Mouse (Mus musculus) adrenal gland, adult (tissue): ENCODE measurements at regions not wholly inside any gene's neighbourhood (a gene's known extent, or its start where the extent isn't known, plus 50 kb on each side); places are given as distances from the start of the nearest gene placed in this dataset.

Source experiments
- DNase-seq, 2 experiments: peaks; one replicate each; pipeline ENCODE4 v3.0.0; 2022 to 2023; ENCODE audit warnings: low spot score in 1 of 2; ENCODE audit not compliant: inconsistent age in 2 of 2

GRCm38 (mm10) chr11:35065959-35066414 is 55.0 kb upstream of the Slit3 start:
- DNase-seq = no peak

GRCm38 (mm10) chr11:35057791-35058190 is 63.2 kb upstream of the Slit3 start:
- DNase-seq = no peak

DNA sequence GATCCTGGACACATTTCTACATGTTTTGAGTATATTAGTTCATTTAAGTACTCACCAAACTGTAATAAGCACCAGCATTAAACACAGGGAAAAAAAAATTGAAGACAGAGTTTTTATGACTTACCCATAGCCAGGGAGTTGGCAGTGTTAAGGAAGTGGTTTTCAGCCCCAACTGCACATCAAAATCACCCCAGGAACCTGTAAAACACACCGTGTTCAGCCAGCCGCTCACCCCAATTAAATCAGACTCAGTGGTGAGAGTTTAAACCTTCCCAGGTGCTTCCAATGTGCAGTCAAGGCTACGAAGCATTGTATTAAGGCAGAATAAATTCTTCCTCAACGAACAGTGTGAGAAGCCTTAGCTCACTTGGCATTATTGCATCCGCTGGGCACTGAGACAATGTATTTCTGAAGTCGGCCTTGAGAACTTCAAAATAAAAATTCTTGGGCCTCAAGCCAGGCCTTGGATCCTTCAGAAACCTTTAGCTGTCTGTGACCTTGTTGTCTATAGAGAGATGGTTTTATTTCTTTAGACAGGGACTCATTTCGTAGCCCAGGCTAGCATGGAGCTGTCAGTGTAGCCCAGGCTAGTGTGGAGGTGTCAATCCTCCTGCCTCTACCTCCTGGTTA is 65.4 kb upstream of the Slit3 start:
- DNase-seq = peak; percentile 66 to 90

- DNase-seq = peak in 1 of 2 experiments; percentile 52
Measured at GRCm38 (mm10) chr11:35053613-35053950, 67.4 kb upstream of the Slit3 start.

DNA sequence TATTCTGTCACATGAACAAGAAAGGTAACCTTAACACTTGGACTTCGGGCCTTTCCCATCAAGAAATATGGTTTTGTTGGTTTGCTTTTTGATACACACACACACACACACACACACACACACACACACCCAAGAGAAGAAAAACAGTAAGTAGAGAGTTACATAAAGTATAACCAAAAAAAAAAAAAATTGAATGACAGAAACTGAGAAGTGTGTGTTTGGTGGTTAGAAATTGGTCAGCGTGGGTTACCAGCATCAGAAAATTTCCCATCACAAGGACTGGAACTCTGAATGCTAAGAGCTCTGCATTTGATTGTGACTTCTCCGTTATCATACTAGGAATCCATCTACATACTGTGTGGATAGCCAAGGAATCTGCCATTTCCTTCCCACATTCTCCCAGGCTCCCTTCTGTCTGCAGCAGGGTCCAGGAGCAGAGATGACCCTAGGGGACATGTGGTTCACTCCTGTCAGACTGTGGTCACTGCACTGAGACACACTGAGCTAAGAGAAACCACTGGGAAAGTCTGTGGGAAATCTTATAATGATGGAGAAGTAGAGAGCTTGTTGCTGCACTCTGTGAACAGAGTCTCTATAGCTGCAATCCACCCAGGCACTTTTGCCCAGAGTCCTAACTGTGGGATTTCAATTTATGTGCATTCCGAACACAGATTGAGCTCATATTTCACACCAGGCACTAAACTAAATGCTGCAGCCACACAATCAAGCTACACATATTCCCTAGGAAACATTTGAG is 68.0 kb upstream of the Slit3 start:
- DNase-seq = no peak

DNA sequence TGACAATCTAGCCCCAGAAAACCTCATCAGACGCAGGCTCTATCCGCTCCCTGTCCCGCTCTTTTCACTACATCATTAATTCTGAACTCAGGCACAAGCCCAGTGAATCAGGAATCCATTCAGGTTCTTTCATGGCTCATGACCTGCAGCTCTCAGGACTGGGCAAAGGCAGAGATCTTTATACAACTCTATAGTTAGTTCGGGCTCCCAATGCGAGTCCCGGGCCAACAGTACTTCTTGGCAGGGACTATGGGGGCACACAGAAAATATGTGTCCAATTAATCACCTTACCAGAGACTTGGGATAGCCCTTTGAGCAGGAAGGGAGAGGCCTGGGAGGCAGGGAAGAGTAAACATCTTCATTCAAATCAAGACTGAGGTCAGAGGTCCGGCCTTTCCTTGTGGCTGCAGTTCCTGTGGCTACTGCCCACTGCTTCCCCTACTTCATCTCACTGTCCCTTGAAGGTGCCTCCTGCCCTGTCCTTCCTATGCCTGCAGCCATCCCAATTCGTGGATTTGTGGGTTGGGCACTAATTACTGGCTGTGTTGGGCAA is 71.3 kb upstream of the Slit3 start:
- peak in 1 of 2 experiments; percentile 42 for DNase-seq

DNA sequence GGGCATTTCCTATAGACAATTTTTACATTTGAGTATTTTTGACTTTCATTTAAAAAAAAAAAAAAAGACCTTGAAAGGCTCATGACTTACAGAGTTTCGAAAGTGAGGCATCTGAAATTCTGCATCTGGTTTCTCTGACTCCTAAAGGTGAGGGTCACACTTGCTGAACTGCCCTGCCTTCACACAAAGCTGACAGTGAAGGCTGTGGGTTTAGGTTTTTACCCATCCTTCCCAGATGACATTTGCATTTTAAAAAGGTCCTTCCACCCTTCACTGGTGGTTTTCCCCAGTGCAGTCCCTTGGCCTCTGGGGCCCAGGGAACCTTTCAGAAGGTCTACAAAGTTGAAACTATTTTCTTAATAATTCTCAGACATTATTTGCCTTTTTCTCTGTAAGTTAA is 76.4 kb upstream of the Slit3 start:
- peak in 1 of 2 experiments; percentile 49 for DNase-seq

DNA sequence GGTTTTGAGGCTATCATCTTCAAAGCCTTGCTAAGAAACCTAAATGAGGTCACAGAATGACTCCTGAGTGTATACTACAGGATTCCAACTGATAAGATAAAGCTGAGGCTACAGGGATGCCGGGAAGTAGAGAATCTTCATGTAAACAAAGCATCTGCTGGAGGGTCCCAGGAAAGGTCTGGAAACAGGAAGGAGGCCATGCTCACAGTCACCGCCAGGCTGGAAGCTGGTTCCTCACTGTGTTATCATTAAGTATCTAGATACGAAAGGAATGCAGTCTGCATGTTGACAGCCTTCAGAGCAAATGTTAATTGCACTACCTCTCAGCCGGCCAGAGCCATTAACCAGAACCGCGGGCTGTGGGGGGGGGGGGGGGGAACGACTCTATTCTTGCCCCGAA is 96.6 kb upstream of the Slit3 start:
- no peak for DNase-seq

- no peak for DNase-seq
Measured at GRCm38 (mm10) chr11:35023813-35024212, 97.2 kb upstream of the Slit3 start.

GRCm38 (mm10) chr11:35021990-35022625 is 98.9 kb upstream of the Slit3 start:
- no peak for DNase-seq

- DNase-seq = no peak
Measured at GRCm38 (mm10) chr11:35016998-35017397, 104.0 kb upstream of the Slit3 start.

DNA sequence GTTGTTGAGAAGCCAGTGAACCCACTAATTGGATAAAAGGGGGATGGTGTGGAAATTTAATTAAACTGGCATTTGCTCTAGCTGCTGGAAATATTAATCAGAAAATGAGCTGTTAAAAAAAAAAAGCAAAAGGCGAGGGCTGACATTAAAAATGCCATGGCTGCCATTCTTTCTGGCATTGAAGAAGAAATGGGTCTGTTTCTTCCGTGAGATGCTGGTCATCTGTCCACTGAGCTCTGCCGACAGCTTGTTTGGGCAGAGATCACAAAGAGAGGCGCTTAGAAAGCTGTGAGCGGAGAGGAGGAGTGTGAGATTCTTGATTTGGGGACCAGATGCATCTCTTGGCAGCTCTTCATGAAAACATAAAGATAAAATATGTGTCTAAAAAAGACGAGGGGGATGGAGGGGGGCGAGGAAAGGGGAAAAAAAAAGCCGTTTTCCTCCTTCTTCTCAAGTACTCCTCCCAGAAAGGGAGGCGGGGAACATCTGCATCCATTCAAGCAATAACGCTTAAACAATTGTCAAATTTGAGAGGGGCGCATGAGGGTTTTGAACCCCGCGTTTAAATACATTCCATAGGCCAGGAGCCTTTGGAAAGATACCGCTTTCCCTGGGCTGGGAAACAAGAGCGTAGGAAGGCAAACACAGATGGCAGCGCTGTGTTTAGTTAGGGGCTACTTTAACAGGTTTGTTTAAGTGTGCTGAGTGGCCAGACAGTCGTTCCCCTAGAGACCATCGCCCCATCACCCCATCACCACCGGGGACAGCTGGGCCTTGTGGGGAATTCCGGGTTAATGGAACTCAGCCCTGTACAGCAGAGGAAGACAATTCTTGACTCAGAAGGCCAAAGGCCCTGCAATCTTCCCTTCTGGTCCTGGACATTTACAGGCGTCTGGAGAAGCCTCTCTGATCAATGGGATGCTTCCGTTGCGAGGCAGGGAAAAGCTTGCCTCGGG is 109.2 kb upstream of the Slit3 start:
- DNase-seq = no peak

DNA sequence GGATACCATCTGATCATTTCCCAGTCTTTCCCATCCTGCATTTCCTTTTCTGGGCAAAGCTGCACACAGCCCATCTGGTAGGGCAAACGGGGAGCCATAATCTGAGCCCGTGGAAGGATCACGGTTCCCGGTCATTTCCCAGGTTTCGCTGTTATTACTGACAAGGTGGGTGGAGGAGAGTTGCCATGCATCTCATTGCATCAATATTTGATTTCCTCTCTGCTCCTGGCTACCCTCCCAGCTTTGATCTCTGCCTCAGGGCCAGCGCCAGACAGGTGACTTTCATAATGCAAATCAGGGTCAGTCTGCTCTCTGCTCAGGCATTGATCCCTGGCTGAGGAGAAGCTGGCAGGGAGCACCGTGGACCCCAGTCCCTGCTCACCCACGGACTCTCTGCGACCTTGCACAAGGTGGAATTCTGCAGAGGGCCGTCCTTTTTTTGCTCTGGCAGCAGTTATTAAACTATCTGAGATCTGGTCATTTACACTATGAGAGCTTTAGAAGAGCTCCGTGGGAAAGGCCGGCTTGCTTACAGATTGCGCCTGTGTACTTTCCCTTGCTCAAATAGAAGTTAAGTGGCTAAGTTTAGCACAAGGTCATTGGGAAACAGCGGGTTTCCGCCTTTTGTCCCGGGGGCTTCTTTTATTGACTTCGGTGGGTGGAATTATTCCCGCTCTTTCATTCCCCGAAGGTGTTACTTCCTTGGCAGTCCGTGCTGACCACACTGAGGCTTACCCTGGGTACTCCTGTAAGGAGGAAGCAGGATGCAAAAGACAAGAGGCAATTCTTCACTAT is 114.1 kb upstream of the Slit3 start:
- peak; percentile 25 to 67 for DNase-seq

GRCm38 (mm10) chr11:35005143-35005542 is 115.9 kb upstream of the Slit3 start:
- DNase-seq = no peak

DNA sequence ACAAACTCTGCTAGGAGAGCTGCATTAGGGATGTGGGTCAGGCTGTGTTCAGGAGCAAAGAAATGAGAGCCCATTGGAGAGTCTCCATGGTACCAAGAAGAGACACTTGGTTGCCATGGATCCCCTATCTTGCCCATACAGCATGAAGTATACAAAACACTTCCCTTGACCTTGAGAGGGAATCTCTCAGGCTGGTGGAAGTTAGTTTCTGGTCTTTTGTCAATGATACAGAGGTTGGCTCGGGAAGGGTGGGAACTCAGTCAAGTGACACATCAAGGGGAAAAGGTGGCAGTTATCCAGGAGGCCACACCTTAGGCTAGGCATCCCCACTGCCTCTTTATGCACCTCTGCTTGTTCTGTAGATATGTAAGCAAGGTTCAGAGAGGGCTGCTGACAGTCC is 116.6 kb upstream of the Slit3 start:
- DNase-seq = no peak

- peak in 1 of 2 experiments; percentile 41 for DNase-seq
Measured at GRCm38 (mm10) chr11:35003956-35004355, 117.1 kb upstream of the Slit3 start.

GRCm38 (mm10) chr11:34997906-34998305 is 123.1 kb upstream of the Slit3 start:
- peak in 1 of 2 experiments; percentile 39 for DNase-seq

DNA sequence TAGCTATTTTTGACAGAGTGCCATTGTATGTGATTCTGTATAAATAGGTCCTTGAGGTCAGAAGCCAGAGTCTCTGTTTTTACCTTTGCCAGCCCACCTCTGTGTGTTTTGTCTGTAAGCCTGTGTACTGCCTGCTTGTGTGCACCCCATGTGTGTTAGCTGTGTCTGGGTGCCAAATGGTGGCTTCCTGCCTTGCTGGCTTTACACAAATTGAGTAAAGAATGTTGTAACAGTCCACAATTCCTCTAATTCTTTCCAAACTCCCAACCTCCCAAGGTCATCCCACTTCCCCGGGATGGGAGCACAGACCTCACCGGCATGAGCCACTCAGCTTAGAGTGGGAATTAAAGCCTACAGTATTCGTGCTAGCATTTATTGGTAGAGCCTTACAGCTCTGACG is 125.5 kb upstream of the Slit3 start:
- no peak for DNase-seq

DNA sequence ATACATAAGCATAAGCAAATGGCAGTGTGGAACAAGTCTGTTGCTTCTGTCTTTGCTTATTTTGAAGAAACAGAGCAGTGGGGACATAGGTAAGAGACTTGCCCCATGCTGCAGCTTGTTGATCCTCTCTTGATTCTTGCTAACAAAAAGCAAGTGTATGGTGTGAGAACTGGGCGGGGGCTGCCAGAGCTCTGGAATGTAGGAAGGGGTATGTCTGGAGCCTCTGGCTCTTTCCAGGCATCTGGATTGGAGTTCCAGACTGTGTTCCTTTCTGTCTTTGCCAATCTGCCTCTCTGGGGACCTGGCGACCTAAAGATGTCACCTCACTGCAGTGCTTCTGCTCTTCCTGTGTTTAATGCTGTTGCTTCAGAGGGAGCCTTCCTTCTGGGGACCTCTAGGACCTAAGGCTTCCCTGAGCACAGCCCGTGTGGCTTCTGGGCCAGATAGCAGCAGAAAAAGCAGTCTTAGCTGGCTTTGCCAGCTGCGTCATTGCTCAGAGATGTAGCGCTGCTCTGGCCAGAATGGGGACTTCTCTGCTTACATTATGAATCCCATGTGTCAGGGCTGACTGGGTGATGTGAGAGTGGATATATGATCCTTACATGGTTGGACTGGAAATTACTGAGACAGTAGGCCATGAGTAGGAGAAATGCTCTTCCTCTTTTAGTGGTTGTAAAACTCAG is 138.1 kb upstream of the Slit3 start:
- DNase-seq = no peak
